Mouse (Mus musculus) 3134 (cell line): ENCODE measurements around the gene Kdm2b.

Experiments
- DNase-seq: peaks from one replicate; pipeline ENCODE4 v3.0.0-alpha.2; 2011; ENCODE audit warnings: low spot score; ENCODE audit not compliant: insufficient read length; ENCODE audit errors: extremely low read depth

Kdm2b gene

DNA sequence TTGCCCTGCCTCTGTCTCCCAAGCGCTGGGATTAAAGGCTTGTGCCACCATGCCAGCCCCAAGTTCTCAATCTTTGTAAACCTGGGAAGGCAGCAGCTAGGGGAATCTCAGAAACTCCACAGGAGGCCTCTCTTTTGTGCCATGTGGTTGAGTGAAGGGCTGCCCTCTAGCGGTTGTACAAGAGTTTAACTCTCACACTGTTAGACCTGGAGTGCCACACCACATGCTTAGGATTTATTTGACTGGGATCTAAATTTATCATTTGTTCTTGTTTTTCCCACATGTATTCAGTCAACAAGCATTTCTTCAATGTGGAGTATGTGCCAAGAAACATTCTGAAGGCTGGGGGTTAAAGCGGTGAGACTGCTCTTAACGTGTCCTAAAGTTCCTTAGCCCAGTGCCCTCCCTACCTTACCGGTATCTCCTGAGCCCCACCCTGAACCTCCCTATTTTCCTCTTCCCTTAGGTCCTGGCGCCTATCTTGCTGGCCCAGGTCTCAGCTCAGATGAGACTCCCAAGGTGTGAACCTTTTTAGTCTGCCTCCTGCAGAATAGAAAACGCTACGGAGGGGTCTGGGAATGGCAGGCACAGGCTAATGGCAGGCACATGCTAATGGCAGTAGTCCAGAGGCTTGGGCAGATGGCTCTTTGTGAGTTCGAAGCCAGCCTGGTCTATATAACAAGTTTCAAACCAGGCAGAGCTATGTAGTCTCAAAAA lies 24.1 kb upstream of the Kdm2b start:
- DNase-seq, result peak; percentile 35

DNA sequence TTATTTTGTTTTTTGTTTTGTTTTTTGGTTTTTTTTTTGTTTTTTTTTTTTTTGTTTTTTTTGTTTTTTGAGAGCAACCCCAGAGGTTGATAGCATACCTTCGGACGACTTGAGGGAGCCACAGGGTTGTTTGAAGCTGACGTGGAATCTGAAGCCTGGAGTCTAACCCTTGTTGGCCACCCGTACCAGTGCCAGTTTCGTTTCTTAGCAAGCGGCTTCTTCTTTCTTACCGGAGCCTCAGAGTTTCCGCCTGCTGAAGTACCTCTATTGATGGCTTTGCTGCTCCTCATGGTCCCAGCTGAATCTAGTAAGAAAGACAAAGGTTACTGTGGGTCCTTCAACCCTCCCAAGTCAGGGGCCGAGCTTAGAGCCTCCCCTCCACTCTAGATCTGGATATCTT lies 22.1 kb upstream of the Kdm2b start:
- DNase-seq, result no peak

DNA sequence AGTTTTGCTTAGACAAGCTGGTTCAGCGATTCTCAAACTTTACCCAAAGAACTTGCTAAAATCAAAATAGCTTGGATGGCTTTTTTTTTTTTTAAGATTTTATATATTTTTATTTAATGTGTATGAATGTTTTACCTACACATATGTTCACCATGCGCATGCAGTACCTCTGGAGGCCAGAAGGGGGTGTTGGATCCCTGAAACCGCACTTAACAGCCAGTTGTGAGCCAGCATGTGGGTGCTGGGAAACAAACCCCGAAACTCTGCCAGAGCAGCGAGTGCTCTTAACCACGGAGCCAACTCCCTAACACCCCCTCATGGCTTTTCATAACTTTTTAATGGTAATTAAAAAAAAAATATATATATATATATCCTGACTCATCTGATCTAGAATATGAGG lies 21.2 kb upstream of the Kdm2b start:
- DNase-seq, result no peak

DNA sequence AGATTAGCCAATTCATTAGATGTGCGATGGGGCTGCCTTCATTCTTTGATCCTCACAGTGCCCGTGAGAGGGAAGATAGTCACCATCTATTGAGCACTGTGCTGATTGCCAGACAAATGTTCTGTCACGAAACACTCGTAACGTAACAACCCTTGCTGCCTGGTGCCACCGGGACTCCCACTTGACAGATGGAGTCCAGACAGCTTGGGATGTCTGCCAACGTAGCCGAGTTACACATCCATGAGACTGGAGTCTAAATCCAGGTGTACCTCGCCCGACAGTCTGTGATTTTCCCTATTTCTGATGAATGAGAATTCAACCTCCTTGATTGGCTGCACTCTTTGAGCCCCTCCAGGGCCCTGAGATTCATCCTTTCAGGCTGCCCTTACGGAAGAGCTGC lies 20.2 kb upstream of the Kdm2b start:
- no peak for DNase-seq

DNA sequence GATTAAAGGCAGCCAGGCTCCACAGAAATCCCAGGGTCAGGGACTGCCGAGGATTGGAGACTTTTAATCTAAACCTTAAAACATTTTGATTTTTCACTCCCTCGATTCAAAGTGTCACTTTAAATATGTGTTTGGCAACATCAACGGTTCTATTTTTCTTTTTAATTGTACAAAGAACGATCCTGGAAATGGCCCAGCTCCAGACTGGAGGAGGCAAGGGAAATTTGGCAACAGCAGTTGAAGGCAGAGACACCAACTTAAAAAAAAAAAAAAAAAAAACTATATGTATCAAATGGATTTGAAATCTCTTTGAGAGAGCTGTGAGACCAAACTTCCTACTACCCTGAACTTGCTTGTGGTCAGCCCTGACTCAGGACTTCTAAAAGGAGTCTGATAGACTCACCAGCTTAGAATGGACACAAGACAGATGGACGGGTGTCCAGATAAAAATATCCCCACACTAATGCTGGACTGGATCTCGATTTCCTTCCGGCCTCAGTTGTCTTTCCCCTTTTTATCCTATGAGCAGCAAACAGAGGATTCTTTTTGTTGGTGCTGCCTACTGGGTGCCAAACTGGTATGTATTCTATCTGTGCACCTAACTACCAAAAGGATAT lies 19.4 kb upstream of the Kdm2b start:
- no peak for DNase-seq

DNA sequence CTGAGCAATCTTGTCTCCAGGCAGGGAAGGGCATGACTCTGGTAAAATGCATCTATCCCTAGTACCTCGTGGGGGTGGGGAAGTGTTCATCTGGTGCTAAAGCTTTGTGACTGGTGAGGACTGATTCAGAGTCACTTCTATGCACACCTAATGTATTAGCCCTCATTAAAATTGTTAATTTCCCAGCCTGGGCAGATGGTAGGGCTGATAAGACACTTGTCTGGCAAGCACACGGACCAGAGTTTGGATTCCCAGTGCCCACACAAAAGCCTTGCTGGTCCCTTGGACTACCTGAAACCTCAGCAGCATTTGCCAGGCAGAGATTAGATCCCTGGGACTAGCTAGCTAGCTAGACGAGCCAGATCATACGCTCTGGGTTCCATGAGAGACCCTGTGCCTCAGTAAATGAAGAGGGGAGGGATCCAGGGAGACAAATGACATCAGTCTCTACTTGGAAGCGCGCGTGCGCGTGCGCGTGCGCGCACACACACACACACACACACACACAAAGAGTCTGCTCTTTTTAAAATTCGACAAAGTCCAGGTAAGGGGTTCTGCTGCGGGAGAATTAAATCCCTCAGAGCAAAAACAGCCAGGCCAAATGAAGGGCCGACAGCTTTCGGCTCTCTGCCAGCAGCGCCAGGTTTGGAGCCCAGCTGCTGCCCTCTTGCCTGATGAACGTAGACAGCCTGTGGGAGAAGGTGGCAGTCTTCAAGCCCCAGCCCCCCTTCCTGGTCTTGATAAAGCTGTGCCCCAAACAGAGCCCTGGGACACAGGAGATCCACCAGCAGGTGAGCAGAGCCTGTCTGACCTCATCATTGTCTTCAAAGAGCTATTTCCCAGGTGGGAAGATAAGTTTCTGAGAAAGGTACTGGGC lies 16.3 kb upstream of the Kdm2b start:
- DNase-seq, result no peak

DNA sequence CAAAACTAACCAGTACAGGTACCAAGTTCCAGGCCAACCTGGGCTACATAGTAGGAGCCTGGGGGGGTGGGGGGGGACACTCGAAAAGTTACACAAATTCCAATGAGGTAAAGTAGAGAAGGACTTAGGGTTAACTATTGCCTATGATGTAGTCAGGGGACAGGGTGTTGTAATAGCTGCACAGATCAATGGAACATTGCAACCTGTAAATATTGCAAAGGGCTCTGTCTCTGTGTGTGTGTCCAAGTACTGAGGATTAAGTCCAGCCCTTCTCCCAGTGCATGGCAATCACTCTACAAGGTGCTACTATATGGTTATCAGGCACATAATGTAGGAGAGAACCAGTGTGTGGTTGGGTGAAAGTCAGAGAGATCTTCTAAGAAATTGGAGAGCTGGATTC lies 11.3 kb upstream of the Kdm2b start:
- no peak for DNase-seq

DNA sequence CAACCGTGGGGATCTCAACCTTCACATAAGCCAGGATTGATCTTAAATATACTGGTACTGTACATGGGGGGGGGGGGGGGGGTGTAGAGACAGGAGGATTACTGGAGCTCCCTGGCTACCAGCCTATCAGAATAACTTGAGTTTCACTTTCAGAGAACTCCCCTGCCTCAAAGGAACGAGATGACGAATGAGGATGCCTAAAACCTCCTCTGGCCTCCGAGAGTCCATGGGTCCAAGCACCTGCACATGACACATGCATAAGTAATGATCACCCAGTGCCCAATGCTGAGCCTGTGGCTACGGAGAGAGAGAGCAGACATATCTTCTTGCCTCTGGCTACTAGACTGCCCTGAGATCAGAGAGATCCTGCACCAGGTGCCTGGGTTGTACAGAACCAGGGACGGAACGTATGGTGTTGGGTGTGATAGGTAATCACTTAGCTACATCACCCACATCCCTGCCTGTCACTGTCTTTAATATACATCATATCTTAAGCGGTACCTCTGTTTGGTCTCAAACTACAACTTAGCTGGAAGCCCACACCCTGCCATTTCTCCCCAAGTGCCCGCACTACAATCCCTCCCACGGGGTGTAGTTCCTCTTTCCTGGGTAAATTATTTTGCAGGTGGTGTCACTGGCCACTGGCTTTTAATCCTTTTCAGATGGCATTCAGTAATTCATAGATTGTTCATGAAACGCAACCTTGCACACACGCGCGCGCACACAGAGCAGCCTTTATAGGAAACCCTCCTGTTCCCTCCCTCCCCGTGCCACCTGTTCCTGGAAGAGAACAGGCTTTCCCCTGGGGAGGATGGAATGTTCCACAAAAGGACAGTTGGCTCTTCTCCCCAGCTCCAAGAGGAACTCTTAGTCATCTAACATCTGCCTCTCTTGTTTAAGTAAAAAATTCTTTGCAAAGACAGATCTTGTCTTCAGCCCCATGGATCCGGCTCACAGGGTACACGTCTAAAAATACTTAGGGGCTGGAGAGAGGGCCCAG lies 7.9 kb upstream of the Kdm2b start:
- no peak for DNase-seq

DNA sequence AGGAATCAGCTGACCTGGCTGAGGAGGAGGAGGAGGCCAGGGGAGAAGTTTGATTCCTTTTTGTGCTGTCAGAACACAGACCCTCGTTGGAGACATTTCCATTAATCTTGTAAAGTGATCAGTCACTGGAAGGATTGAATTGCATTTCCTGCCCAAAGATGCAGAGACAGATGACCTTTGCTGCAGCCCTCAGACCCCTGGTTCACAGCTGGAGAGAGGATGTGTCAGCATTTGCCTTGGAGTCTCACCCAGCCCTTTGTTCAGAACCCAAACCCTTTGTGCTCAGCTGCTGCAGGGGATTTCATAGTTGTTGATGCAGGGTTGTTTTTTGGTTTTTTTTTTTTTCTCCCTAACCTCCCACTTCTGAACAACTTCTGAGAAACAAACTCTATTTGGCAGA lies 5.3 kb upstream of the Kdm2b start:
- DNase-seq, result no peak

DNA sequence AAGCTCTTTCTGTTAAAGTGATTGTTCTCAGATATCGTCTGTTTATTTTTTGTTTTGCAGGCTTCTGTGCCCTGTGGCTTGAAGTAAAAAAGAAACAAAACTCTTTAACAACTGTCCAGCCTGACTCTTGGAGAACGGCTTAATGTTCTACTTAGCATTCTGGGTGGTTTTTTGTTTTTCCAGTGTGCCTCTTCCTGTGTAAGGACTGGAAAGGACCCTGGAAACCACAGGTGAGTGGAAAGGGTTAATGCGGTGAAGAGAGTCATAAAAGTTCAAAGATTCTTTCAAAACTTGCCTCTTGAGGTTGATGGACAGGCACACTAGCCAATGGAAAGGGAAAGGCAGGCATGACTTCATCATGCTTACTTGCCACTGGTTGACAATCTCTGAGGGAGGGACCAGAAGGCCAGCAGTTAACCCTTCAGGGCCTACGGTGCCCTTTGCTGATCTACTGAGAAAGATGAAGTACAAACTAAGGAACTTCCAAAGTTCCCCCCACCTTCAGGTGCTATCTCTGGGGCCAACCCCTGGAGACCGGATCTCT lies 4.8 kb upstream of the Kdm2b start:
- peak; percentile 48 for DNase-seq

DNA sequence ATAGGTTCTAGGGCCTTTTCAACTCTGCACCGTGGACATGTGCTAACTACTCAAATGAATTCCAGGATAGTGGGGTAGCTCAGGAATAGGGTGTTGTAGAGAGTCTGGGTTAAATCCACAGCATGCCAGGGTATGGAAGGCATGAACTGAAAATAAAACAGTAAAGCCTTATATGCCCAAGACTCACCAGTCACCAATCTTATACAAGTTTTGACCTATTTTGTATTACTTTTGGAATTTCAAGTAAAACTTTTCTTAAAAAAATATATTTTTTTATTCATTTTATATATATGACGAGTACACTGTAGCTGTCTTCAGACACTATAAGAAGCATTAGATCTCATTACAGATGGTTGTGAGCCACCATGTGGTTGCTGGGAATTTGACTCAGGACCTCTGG lies 4.2 kb upstream of the Kdm2b start:
- DNase-seq, result no peak

DNA sequence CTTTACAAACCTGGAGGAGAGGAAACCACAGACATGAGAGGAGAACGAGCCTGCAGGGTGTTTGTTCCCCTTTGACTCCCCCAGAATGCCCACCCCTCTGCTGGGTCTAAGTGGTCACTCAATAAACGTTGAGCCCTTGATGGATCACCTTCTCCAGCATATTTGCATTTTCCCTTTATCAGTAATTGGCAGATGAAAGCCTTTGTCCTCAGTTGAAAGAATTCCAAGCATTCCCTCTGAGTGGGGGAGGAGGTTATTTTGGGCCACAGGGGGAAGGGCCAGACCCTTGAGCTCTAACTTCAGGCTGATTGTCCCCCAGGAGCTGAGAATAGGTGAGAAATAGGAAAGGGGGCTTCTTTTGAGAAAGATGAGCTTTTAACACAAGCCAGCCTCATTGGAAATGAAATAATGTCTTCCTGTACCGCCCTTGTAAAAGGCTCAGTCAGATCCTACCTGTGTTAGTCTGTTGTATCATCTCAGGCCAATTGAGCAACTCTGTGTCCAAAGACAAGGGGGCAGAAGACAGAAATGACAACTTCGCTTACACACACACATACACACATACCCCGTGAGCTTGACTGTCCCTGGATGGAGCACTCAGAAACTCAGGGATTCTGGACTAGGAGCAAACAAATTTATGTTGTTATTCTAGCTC lies 1.9 kb upstream of the Kdm2b start:
- DNase-seq, result no peak

DNA sequence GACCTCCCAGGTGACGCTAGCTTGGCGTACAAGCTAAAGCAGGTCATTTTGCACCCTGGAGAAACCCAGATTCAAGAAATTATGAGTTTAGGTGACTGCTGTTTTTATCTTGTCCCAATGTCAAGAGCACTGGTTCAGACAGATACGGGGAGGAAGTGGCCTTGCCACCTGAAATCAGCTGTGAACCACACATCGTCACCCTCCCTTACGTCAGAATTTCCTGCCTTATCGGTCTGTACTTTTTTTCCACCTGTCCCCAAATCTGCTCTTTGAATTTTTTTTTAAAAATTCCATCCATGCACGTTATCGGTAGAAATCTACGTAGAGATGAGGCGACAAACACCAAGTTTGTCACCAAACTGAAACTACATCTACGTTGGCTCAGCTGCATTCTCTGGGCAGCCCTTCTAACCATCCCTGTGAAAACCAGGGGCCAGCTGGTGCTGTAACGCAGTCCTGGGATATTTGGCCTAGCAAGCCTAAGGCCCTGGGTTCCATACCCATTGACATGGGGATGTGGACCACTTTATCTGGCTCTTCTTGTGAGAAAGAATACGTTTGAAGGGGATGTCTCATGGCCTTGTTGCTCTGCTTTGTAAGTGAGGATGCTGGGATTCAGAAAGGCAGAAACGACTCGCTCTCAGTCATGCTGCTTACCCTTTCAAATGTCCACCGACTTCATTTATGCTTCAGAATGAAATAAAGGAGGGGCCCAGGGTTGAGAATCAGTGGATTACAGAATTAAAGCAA lies 963 bp upstream of the Kdm2b start:
- DNase-seq, result no peak

DNA sequence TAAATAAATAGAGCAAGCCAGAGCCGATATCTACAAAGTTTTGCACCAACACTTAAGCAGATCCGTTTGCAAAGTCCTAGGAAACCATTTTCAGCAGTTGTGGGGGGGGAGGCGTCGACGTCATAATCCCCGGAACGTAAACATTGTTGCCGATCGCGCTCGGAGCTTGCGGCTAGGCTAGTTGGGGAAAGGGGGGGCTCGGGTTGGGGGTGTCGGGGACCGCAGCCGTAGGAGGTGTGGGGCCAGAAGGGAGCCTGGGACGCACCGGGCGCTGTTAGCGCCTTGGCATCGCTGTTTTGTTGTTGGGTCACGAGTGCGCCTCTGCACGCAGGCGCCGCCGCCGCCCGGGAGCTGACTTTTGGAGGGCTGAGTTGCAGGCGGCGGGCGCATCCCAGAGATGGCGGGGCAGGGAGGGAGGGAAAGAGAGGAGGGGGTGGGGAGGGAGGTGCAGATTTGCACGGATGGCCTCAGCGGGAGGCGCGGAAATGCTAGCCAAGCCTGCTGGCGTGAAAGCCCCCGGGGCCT lies 560 bp downstream of the Kdm2b start:
- DNase-seq, result peak; percentile 75

DNA sequence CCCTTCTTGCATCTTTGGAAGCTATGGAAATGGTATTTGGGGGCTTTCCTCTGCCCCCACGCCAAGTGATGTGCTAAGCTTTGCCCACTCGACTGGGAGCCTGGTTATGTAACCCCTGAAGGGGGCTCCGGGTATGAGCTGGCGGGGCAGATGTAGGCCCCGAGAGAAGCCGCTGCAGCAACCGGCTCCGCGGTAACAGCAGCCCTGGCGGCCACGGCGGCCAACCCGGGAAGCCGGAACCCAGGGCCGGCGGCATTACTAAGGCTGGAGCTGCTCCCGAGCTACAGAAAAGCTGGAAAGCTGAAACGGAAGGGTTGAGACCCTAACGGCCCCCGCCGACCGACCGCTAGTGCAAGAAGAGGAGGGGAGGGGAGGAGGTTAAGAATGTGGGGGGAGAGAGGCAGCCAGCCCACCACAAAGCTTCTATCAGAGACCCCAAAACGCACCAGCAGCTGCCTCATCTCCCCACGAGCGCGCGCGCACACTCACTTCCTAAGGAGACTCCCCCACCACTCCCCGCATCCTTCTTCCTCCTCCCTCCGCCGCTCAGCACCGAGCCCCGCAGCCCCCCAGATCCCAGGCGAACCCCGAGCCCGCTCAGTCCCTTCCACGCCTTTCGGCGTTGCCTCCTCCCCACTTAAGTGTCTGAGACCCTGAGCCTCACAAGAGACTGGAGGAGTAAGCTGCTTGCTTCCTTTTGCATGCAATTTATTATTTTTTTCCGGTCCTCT lies 1.4 kb downstream of the Kdm2b start:
- peak; percentile 75 for DNase-seq

DNA sequence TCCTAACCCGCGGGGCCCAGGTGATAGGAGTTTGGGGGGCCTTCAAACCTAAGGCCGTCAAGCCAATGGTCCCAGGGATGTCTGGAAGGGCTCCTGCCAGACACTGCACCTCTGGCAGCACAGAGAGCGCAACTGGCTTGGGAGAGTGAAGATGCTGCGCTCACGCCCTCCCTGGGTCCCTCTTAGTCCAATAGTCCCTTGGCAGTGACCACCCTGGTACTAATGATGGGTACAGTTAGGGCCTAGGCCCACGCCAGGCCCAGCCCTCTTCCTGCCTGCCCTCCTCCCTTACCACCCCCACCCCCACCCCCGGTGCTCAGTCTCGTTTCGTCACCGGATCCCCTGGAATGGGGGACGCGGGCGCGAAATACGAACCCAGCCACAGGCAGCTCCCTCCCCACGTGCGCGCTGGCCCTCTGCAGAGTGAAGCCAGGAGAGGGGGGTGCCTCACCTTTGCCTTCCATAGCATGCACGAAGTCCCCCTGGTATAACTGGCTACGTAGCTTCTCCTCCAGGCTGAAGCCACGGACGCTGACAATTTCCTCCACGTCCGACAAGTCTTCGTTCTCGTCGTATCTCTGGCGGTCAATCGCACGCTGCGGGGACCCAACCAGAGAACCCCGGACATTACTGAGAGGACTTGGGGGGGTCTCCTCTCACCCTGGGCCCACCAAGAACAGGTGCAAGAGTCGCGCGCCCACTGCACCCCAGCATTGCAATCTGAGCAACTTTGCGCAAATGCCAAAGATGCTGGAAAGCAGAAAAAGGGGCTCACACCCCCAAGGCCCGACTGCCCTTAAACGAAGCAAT lies 2.2 kb downstream of the Kdm2b start:
- no peak for DNase-seq

DNA sequence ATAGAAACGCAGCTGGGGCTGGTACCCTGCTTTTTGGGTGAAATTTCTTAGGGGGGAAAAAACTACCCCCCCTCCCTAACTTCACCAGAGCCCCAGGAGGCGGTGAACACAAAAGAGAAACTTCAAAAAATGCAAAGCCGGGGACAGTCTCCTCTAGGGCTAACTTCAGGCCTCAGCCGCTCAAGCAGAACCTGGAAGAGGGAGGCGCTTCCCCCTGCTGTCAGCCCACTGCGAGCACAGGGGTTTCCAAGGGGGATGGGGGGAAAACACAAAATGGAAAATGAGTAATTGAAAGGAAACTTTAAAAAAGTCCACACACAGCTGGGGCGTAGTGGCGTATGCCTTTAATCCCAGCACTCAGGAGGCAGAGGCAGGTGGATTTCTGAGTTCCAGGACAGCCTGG lies 3.5 kb downstream of the Kdm2b start:
- DNase-seq, result no peak
